Mouse (Mus musculus) thymus, postnatal 10 days (tissue): Measurements from ENCODE around the gene Flrt3.

Experiments used
- DNase-seq, 2 experiments: peaks; one replicate each; pipeline ENCODE4 v3.0.0; 2021; ENCODE audit warnings: low spot score in 2 of 2

Gene Flrt3

DNA sequence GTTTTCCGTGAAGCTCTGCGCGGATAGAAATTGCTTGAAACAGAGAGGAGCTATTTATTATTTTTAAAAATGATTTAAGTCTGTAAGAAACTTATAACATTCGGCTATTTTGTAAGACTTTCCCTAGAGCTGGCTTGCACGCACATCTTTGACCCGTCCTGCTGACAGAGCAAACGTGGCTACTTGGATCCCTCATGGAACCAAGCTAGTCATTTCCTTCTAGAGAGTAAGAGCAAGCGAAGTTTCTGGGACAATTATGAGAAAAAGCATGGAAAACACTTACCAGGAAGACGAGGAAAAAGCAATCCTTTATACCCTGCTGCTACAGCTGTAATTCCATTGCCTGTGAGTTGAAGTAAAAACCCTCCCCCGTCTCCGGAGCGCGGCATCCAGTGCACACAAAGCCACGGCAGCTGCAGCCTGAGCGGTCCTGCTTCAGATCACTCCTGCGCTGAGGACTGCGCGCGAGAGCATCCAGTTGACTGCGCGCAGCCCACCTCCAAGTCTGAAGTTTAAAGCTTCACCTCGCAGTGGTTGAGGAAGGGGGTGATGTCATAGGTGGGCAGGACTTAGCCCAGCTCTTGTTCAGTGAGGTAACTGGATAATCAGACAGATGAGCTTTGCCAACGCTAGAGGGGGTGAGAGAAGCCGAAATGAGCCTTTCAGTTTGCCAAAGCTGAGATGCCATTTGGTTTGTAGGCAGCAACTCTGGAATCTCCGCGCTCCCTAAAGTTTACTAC lies at the start of gene Flrt3:
Flrt3 (minus strand) TSS at position 507 of the 740 bp plus-strand sequence.
- DNase-seq: peak; percentile 44 to 59

DNA sequence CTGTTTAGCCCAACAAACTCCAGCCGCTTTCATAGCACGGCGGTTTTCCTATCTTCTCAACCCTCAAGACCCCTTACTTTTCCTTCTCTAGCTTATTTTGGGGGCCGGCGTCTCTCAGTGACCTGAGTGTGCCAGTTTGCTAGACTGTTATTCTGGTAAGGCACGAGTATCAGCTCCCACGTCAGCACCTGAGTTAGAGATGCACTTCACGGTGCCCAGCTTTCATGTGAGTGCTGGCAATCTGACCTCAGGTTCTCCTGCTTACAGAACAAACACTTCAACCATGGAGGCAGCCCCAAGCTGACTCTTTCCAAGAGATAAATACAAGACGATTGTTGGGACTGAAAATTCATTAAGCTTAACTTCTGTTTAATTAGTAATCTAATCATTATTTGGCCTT lies 46.1 kb upstream of the Flrt3 start:
- DNase-seq: no peak

DNA sequence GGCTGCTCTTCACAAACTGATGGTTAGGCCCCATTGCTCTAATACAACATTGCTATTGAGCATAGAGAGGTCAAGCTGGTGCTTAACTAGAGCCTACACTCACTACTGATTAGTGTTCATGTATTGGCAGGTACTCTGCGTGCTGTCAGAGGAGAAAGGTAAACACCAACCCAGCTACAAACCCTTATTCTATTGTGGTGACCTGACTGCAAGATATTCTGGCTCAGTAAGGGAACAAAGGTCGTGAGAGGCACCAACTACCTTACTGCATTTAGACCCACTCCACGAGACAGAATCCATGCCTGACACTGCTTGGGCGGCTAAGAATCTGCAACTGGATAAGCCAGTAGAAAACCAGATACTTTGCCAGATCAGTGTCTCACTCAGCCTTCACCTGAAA lies 44.6 kb upstream of the Flrt3 start:
- no peak for DNase-seq

DNA sequence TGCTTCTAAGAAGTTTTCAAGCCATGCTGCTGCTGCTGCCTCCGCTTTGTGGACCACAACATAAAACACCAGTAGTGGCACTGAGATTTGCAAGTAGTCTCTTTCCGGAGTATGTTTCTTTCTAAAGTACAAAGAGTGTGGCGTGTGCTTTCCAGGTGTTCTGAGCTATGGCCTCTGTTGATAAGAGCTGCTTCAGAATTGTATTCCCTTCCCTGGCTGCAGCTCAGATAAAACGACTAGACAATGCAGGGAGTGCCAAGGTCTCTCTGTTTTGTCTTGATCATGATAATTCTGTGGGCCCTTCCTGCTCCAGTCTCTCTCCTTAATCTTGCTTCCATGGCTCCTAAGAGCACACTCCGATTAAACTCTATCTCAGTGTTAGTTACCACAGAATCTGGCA lies 36.3 kb upstream of the Flrt3 start:
- DNase-seq: no peak

DNA sequence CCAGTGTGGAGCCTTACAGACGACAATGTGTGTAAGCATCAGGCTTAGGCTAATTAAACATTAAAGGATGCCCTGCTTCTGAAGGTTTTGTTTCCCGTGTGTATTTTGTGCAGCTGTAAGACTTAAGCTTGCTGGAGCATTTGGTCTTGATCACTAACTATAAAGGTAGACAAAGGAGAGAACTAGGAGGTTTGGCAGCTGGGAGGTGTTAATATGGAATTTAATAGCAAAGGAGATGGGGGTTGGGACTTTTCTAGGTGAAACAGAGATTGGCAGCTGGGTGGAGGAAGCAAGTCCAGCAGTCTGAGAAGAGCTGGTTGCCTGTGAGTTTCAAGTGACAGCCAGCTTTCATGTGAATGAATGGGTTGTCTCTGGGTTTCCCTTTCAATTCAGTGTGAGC lies 34.0 kb upstream of the Flrt3 start:
- DNase-seq: no peak

DNA sequence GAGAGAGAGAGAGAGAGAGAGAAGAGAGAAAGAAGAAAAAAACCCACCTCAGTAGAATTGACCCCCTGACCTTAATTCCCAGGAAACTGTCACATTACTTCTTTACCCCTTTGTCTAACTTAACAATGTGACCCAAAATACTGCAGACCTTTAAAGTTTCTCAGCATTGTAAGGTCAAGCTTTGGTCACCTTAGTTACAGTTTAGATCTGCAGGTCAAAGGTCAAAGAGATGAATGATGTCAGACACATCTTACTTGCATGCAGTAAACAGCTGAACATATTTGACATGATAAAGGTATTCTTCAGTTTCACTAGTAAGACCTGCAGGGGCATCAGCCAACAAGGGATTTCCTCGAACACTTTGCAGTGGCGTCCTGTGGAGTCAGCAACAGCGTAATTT lies 32.9 kb upstream of the Flrt3 start:
- DNase-seq: no peak

DNA sequence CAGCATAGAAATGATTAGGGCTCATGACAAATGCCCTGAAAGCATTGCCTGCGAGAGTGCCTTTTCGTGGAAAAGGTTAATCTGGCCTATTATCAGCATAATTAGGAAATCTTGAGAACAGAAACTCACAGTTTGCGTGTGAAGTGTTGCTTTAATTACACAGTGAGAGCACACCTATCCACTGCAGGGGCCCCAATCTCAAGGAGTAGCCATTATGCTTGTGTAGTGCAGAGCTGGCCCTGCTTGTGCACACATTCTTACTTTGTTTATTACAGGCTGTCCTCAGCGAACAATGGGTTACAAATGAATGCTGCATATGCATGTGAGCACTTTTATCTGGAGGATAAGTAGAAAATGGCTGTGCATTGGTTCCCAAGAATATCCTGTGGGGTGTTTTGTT lies 32.1 kb upstream of the Flrt3 start:
- DNase-seq: no peak

DNA sequence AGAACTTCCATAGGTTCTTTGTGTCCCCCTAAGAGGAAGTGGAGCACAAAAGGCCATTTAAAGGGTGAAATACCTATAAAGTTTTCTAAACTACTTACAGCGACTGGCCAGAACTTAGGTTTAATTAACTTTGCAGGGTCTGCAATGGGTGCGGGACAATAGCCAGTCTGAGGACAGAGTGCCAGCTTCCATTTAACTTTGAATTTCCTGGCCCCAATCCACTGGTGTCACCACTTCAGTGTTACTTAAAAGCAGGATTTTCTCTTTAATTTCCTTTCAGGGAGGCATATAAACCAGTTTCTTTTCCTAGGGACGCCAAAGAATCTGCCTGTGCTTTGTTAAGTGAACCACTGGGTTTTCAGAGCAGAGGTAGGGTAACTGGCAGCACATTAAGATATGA lies 27.3 kb upstream of the Flrt3 start:
- DNase-seq: no peak

DNA sequence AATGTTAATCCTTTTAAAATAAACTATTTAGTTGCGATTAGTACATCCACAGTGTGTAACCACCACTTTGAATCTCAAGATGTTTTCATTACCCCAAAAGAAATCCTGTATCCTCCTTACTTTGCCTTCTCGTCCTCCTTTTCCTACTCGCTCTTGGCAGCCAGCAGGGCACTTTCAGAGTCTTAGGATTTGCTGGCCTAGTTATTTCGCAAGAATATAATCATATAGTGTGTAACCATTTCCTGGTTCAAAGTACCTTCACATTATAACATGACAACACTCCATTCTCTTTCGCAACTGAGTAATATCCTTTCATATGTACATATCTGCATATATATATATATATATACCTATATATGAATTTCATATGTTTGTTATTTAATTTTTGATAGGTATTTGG lies 22.6 kb upstream of the Flrt3 start:
- DNase-seq: no peak

DNA sequence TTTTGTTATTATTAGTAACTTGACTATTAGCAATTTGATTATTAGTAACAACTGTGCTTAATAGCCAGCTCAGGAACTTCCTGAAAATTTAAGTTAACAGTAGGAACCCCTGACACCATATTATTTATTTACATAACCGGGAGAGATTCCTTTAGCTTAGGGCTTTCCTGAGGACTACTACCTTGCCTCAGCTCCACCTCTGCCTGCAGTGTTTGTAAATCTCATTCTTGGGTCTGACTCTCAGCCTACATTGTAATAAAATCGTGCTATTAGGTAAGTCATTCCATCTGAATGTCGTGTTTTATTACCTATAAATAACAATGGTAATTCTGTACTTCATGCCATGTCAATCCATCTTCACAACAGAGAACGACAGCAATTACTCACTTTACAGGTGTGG lies 21.2 kb upstream of the Flrt3 start:
- no peak for DNase-seq

DNA sequence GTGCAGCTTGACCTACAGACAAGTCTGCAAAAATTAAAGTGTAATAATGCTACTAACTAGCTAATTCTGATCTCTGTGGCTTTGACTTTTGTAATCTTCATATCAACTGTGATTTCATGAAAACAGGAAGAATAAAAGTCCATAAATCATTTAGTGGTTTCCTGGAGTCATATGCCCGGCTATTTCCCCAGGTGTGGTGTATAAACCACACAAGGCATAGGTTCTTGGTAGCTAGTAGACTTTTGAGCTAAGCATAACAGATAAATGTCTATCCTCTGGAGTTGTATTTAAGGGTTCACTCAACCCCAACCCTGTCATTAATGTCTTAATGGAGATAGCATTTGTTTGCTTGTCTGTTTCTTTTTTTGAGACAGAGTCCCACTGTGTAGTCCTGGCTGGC lies 20.1 kb upstream of the Flrt3 start:
- no peak for DNase-seq

DNA sequence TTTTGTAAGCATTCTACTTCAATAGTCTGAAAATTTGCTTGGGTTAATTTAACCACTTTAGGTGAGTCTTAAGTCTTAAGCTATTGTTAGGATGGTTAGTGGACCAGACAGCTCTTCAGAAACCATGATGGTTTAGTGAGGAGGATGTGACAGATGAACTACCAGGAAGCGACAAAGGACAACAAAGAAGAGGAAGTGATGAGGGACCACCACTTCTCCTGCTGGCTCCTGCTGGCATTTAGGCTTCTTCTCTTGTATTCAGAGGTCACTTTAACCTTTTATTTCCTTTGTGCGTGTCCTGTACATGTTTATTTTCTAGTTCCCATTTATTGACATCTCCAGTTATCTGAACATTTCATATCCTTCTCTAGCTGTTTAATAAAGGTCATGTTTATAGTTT lies 19.6 kb upstream of the Flrt3 start:
- no peak for DNase-seq

DNA sequence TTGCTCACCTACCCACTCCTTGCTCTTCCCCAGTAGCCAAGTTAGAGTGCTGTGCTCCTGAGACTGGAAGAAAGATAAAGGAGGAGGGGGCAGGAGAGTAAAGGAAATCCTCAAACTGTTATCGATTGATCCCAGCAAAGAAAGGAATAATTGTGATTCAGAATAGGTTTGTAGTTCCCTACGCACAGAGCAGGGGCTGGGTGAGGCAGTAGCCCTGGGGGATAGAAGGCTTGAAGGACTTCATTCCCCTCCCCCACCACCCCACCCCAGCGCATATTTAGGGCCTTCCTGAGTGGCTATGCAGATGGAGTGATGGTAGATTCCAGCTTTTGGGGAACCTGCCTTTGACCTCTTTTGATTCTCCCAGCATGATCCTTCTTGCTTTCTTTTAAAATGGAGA lies 5.5 kb upstream of the Flrt3 start:
- no peak for DNase-seq

DNA sequence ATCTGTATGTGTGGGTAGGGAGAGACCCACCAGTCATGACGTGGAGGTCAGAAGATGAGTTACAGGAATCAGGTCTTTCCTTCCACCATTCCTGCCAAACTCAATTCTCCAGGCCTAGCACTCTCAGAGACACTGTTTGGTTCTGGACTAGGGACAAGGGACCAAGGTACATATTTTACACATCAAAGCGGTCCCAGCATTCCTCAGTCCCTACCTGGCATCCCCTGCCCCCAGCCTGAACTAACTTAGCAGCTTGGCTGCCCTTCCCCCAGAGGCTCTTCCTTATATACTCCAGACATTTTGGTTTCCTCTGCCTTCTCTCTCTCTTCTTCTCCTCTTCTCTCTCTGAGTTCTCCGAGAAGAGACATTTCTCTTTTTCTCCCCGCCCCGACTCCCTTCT lies 2.2 kb upstream of the Flrt3 start:
- no peak for DNase-seq

DNA sequence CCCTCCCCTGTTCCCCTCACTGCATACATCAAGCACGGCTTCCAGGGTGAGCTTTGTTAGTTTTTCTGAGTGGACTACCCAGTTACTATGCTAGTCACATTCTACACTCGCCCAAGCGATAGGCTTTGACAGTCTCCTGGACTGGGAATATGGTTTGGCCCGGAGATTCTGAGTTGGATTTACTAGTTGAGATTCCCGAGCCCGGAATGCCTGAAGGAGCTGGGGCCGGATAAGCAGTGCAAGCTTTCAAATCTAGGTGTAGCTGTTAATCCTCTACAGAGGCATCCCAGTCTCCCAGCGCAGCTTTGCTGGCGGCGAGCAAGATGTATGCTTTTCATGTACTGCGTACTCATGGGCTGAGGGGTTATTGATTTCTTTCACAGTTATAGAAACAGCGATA lies 812 bp downstream of the Flrt3 start:
- no peak for DNase-seq

DNA sequence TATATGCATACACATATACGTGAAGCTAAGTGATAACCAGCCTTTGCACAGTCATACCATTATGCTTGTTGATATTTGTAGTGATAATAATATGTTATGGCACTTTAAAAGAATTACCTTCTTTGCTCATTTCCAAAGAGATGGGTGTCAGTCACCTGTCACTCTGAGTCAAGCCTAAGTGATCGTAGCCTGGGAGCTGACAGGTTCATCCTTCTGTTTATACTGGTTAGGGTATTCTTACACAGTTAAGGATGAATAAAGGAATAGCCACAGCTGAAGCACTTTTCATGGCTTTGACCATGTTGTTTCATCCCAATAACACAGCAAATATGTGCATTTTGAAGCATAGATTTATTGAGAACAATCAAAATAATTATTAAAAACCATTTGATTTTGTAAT lies 1.5 kb downstream of the Flrt3 start:
- no peak for DNase-seq

DNA sequence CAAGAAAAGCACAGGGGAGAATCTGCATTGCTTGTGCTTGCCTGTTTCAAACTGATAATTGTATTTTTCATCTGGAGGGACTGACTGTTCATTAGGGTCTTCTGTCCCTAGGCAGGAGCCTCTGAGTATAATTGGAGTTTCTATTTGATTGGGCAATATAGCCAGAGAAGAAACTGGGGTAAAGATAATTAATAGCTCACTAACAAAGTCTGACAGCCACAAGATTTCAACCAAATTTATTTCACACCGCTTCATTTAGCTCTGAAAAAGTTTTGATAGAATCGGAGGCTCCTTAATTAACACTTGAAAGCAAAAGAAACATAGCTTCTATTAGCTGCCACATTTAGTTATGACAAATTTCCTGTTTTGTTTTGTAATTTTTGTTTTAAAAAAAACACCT lies 2.2 kb downstream of the Flrt3 start:
- no peak for DNase-seq

DNA sequence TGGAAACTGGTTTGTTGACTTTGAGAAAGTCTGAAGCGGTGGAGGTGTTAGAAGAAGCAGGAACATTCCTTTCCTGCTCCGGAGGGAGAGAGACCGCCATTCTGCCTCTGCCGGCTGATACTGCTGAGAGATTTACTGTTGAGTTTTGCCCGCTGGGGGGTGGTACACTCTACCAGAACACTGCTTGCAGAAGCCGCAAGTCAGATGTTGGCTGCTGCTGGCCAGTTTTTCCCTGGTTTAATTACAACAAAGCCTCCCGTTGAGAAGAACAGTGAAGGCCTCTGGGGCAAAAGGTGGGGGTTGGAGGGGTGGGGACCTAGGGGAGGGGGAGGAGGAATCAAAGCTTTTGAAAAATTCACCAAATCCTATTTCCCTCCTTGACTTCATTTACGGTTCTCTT lies 3.0 kb downstream of the Flrt3 start:
- peak in 1 of 2 experiments; percentile 3 for DNase-seq

DNA sequence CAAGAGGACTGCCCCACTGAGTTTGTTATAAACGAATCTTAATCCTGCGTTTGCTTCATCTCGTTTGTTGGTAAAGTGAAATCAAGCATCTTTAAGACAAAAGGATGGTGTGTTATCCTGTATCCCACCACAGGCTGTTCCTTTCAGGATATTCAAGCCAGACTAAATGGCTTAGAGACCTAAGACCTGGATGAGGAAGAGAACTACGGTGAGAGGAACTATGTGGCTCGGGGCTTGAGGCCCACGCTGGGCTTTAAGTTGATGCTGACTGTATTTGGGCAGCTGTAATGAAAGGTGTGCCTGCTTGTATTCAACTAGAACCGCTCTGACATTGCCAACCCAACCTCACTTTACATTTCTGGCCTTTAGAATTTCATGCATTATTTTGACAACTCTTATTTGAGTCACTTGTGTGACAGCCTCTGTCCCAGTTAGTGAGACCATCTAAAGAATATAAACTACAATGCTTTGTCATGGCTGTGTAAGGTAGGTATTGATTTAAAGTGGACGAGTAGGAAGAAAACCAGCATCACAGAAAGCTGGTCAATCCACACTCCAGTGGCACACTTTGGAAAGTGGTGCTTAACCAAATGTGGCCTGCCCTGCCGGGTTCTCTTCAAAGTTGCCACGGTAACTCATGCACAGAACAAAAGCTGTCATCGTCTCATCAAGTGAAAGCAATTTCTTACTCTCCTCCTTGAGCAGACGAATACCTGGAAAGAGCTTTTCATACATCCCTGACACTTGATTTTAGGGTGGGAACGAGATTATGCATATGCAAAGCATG lies 3.8 kb downstream of the Flrt3 start:
- no peak for DNase-seq

DNA sequence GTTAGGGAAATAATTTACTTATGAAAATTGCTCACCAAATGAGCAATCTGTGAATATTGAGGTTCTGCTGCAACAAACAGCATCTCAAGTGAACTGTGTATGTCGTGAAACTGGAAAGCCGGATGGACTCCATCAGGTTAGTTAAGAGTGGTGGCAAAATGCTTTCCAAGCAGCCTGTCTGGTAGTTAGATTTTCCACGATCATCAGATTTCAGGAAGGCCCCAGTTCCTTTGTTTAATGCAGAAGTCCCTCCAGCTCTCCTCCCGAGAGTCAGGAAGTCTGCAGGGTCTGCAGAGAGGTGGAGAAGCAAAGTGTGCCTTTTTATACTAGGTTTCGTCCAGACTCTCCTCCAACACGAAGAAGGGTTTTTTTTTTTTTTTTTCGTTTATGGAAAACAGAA lies 4.4 kb downstream of the Flrt3 start:
- DNase-seq: no peak

DNA sequence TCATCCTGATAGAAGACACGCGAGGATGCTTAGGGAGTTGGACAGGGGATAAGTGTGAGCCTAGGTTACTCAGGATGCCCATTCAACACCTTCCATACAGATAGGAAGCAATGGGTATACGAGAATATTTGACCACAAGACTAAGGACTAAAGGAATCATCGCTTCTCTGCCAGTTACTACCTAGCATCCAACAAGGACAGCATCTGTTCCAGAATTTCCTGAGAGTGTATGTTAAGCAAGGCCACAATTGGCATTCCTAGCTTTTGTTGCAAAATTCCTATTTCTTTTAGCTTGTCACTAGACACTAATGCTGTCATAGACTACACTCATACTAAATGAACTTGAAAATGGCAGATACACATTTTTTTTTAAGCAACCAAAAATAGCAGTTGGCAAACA lies 6.9 kb downstream of the Flrt3 start:
- DNase-seq: no peak

DNA sequence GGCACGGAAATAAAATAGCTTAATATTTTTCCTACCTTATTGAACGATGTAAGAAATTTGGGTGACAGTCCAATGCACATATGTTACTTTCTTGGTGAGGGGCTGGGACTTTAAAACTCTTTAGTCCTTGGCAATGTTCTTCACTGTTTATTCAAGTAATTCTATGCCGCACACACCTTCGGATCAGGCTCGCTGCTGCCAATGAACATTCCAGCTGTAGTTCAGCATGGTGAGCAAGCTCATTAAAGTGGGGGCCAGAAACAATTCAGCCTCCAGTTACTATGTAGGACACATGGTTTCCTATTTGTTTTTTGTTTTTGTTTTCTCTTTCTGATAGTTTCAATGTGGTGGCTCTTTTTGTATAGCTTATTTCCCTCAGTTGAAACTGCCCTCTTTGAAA lies 8.6 kb downstream of the Flrt3 start:
- DNase-seq: no peak

DNA sequence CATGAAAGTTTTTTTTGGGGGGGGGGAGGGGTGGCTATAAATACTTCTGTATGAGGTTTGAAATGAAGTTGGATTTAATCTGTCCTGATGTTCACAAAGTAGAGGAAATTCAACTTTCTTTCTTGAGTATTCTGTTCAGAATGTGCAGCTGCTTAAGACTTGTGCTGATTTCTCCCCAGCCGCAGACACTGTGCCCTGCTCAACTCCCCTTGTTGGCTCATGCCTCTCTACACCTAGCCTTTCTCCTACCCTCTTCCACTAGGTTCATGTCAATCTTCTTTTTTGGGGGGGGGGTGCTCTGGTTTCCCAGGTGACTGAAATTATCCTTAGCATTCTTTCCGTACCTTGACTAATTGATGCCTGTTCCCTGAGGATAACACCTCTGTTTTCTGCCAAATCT lies 17.3 kb downstream of the Flrt3 start:
- DNase-seq: no peak

DNA sequence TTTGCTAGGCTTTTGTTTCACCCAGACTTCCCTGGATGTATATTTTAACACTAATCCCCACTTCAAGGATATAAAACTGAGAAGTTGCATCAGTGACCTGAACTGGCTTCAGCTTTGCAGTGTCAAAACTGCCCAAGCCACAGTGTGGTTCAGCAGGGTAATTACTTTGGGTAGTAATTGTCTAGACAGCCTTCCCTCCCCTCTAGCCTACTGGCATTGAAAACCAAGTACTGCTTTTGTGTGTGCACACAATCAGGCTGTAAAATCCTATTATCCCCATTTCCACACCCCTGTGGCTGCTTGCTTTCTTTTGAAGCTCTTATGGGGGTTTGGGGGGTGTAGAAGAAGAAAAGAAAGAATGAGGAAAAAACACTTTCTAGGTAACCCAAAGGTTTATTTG lies 17.8 kb downstream of the Flrt3 start:
- no peak for DNase-seq
